Mouse (Mus musculus) liver, embryonic 11.5 days (tissue): ENCODE measurements at regions not wholly inside any gene's neighbourhood (a gene's known extent, or its start where the extent isn't known, plus 50 kb on each side); places are given as distances from the start of the nearest gene placed in this dataset.

Experiments
- ATAC-seq: fragments of 200-750 bp; cut with Nextera tagmentation; replicated peaks from 2 replicates; pipeline ENCODE4 v1.8.0; 2017; ENCODE audit warnings: moderate number of reproducible peaks, mild to moderate bottlenecking, moderate TSS enrichment, moderate library complexity; ENCODE audit not compliant: low FRiP score
- DNase-seq: peaks from one replicate; pipeline ENCODE4 v3.0.0-alpha.2; 2017; ENCODE audit warnings: low spot score
- H3K27ac ChIP-seq: fragments of 300-500 bp; sonication (generic); 2 replicates; pipeline ENCODE4 v1.5.1; 2014; ENCODE audit warnings: mild to moderate bottlenecking, low read depth, low read length, control low read depth
- H3K27me3 ChIP-seq: fragments of 300-500 bp; sonication (generic); replicated peaks from 2 replicates; pipeline ENCODE4 v1.6.1; 2014; ENCODE audit warnings: low read length, mixed read lengths; ENCODE audit not compliant: control insufficient read depth, insufficient read depth
- H3K36me3 ChIP-seq: fragments of 300-500 bp; sonication (generic); 2 replicates; pipeline ENCODE4 v1.6.1; 2014; ENCODE audit warnings: mild to moderate bottlenecking, low read length, moderate library complexity, mixed read lengths; ENCODE audit not compliant: control insufficient read depth, insufficient read depth
- H3K4me1 ChIP-seq: fragments of 300-500 bp; sonication (generic); replicated peaks from 2 replicates; pipeline ENCODE4 v1.6.1; 2014; ENCODE audit warnings: low read length, mixed read lengths; ENCODE audit not compliant: control insufficient read depth, insufficient read depth
- H3K4me2 ChIP-seq: fragments of 300-500 bp; sonication (generic); 2 replicates; pipeline ENCODE4 v1.6.1; 2014; ENCODE audit warnings: mild to moderate bottlenecking, control low read depth, moderate library complexity
- H3K4me3 ChIP-seq: fragments of 300-500 bp; sonication (generic); 2 replicates; pipeline ENCODE4 v1.5.1; 2014; ENCODE audit warnings: low read depth, low read length, control low read depth
- H3K9ac ChIP-seq: fragments of 300-500 bp; sonication (generic); 2 replicates; pipeline ENCODE4 v1.6.1; 2014; ENCODE audit warnings: low read depth, low read length, control low read depth
- H3K9me3 ChIP-seq: fragments of 300-500 bp; sonication (generic); 2 replicates; pipeline ENCODE4 v1.6.1; 2016; ENCODE audit warnings: low read length, inconsistent platforms, mixed read lengths; ENCODE audit not compliant: control insufficient read depth
- WGBS: fragments of 180-500 bp; shearing (Covaris S2); extraction: QIAGEN DNeasy Blood & Tissue Kit; methylation state at CpG from one replicate; pipeline ENCODE4 v1.1.7; 2014; 5-methylcytosine and 5-hydroxymethylcytosine counted together

DNA sequence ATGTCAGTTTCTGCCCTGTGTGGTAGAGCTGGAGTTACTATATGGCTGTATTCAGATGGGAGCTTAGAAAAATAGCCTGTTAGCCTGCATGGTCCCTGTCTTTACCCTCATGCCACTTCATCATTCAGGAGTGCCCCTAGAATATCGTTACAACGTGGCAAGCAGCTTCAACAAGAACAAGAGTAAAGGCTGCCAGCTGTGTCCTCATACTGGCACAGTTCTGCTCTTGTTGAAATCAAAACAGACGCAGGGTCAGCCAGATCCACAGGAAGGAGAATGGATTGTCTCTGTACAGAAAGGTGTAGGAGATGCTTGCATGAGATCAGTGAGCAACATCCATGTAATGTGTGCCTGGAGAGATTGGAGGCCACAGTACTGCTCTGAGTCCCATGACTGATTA lies 122.4 kb upstream of the Jade1 start:
- H3K27ac ChIP-seq: no peak overlapping the region
- H3K4me3 ChIP-seq: no peak overlapping the region
- no peaks in the 10 kb centered on the region for H3K9me3 ChIP-seq
- H3K4me2 ChIP-seq: no peak overlapping the region
- no peak for DNase-seq
- no peaks in the 10 kb centered on the region for H3K36me3 ChIP-seq
- no peak for ATAC-seq
- no peaks in the 10 kb centered on the region for H3K27me3 ChIP-seq
- 64% methylated on average over 3 of the region's 3 CpGs for WGBS
- H3K4me1 ChIP-seq: no peaks in the 10 kb centered on the region
- no peak overlapping the region for H3K9ac ChIP-seq

DNA sequence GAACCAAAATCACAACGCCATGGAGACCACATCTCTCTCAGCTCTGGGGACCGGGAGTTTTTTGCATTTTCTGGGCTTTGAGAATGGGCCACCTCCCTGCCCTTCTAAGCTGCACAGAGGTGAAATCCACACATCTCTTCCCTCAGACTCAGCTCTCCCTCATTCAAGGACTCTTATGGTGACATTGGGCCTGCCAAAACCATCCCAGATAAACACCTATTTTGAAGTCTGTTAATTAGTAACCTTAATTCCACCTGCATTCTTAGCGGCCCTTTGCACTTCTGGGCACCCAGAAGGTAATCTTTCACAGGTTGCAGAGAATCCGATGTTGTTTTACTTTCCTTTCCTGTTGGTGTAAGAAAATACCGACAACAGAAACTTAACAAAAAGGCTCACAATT lies 123.2 kb upstream of the Jade1 start:
- no peak for ATAC-seq

DNA sequence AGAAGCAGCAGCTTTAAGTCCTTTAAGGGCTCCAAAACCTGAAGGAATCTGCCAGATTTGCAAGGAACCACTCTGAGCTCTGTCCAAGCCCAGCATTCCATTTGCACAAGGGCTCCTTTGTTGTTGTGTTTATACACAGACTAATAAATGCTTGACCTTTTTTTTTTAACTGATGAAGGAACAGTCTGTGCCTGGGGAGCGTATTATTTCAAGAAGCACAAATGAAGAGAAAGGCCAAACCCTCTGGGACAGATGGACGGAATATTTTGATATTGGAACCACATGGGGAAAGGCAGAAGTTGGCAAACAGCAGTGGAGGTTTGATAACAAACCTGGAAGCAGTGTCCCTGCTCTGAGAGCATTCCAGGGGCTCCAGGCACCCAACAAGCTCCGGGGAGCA lies 125.3 kb upstream of the Jade1 start:
- DNase-seq (no peak), ATAC-seq (no peak)
- 62% methylated on average over 3 of the region's 3 CpGs for WGBS
- no peaks in the 10 kb centered on the region for H3K36me3 ChIP-seq
- H3K9me3 ChIP-seq: no peaks in the 10 kb centered on the region
- no peak overlapping the region for H3K4me3 ChIP-seq
- no peak overlapping the region for H3K4me2 ChIP-seq
- H3K4me1 ChIP-seq: no peaks in the 10 kb centered on the region
- no peaks in the 10 kb centered on the region for H3K27me3 ChIP-seq
- H3K27ac ChIP-seq: no peak overlapping the region
- H3K9ac ChIP-seq: no peak overlapping the region

More for the DNA sequence above, 123.2 kb upstream of the Jade1 start:
- Histone ChIP-seq H3K9ac (no peak overlapping the region), H3K4me3 (no peak overlapping the region), H3K27me3 (no peaks in the 10 kb centered on the region), H3K4me1 (no peaks in the 10 kb centered on the region), H3K36me3 (no peaks in the 10 kb centered on the region), H3K9me3 (no peaks in the 10 kb centered on the region), H3K27ac (no peak overlapping the region), H3K4me2 (no peak overlapping the region)
- no peak for DNase-seq
- WGBS: 74% methylated on average over 5 of the region's 5 CpGs

DNA sequence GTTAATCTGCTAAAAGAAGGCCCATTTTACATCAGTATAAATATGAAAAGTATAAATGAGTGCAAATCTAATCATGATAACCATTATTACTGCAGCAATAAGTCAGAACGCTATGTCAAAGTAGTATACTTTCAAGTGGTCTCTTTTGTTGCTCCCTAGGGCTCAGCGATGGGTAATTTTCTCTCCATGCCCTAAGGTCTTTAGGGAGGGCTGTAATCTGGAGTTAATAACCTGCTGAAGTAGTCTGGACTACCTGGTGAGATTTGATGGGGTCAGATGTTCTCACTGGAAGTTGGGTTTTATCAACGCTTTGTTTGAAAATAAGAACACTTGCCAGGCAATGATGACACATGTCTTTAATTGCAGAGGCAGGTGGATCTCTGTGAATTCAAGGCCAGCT lies 128.6 kb upstream of the Jade1 start:
- H3K27me3 ChIP-seq: no peaks in the 10 kb centered on the region
- H3K4me1 ChIP-seq: no peaks in the 10 kb centered on the region
- no peaks in the 10 kb centered on the region for H3K9me3 ChIP-seq
- 76% methylated on average over 3 of the region's 3 CpGs for WGBS
- no peak for ATAC-seq
- no peak overlapping the region for H3K4me2 ChIP-seq
- no peaks in the 10 kb centered on the region for H3K36me3 ChIP-seq
- no peak for DNase-seq
- H3K4me3 ChIP-seq: no peak overlapping the region
- H3K9ac ChIP-seq: no peak overlapping the region
- H3K27ac ChIP-seq: no peak overlapping the region

DNA sequence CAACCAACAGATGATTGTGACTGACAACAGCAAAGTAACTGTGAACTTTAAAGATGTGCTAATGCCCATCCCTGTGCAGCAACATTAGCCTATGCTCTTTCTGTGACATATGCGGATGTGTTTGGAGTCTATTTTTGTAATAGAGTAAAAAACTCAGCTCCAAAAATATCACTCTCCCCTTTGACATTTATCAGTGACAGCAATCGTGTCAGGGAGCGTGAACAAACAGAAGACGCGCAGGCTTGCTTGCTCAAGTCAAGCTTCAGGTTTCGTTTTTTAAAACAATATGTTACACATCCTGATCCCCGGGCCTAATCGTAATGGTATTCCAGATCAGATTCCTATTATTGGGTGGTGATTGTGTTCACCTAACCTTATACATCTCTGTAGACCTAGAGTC lies 129.7 kb upstream of the Jade1 start:
- DNase-seq (no peak), ATAC-seq (no peak)
- Histone ChIP-seq H3K36me3 (no peaks in the 10 kb centered on the region), H3K4me1 (no peaks in the 10 kb centered on the region), H3K27me3 (no peaks in the 10 kb centered on the region), H3K4me3 (no peak overlapping the region), H3K9ac (no peak overlapping the region), H3K27ac (no peak overlapping the region), H3K4me2 (no peak overlapping the region), H3K9me3 (no peaks in the 10 kb centered on the region)
- WGBS: 86% methylated on average over 8 of the region's 8 CpGs

DNA sequence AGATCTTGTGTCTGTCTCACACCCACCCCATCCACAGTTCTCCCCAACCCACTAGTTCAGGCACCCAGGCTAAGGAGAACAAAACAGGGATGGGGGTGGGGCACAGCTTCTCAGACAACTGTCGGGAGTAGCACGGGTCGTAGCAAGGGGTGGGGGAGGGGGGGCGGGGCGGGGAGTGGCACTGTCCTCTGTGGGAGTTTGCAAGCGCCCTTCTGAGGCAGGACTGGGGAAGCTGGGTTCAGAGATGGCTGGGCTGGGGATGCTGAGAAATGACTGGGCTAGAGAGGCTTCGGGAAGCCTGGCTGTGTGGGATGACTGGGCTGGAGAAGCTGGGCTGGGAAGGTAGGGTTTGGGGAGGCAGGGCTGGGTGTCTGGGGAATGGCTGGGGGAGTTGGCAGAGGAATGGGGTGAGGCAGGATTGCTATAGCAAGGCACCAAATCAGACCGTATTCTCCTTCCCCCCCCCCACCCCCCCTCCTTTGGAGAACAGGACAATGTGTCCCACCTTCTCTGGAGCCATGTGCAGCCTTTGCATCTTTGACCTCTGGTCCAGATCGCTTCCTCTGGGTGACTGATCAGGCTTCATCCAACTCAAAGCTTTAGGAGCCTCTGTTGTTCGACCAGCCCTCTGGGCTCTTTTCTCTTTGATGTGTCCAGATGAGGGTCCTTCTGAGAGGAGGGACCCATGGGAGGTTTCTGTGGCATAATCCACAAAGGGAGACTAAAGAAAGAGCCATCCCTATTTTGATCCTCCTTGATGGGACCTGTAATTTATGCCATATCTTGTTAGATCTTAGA lies 131.2 kb upstream of the Jade1 start:
- DNase-seq (no peak), ATAC-seq (no peak)
- Histone ChIP-seq H3K4me2 (no peak overlapping the region), H3K4me1 (no peaks in the 10 kb centered on the region), H3K27ac (no peak overlapping the region), H3K36me3 (no peaks in the 10 kb centered on the region), H3K9me3 (no peaks in the 10 kb centered on the region), H3K9ac (no peak overlapping the region), H3K27me3 (no peaks in the 10 kb centered on the region), H3K4me3 (no peak overlapping the region)
- 25% methylated on average over 10 of the region's 10 CpGs for WGBS

DNA sequence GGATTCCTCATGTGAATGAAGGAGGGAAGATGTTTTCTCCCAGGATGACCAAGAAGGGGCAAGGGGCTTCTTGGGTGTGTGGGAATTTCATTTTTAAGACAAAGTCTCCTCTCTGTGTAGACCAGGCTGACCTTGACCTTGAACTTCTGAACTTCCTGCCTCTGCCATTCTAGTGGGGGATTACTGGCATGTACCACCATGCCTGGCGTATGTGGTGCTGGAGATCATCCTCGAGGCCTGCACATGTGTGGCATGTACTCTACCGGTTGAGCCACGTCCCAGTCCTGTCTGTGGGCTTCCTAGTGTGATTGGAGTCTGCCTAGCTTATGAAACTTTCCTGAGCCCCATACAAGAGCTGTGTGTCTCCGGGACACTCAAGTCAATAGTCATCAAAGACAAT lies 131.9 kb upstream of the Jade1 start:
- no peaks in the 10 kb centered on the region for H3K36me3 ChIP-seq
- H3K27ac ChIP-seq: no peak overlapping the region
- H3K9me3 ChIP-seq: no peaks in the 10 kb centered on the region
- no peak overlapping the region for H3K4me2 ChIP-seq
- H3K27me3 ChIP-seq: no peaks in the 10 kb centered on the region
- 59% methylated on average over 5 of the region's 5 CpGs for WGBS
- H3K4me3 ChIP-seq: no peak overlapping the region
- H3K4me1 ChIP-seq: no peaks in the 10 kb centered on the region
- DNase-seq: no peak
- H3K9ac ChIP-seq: no peak overlapping the region
- ATAC-seq: no peak

DNA sequence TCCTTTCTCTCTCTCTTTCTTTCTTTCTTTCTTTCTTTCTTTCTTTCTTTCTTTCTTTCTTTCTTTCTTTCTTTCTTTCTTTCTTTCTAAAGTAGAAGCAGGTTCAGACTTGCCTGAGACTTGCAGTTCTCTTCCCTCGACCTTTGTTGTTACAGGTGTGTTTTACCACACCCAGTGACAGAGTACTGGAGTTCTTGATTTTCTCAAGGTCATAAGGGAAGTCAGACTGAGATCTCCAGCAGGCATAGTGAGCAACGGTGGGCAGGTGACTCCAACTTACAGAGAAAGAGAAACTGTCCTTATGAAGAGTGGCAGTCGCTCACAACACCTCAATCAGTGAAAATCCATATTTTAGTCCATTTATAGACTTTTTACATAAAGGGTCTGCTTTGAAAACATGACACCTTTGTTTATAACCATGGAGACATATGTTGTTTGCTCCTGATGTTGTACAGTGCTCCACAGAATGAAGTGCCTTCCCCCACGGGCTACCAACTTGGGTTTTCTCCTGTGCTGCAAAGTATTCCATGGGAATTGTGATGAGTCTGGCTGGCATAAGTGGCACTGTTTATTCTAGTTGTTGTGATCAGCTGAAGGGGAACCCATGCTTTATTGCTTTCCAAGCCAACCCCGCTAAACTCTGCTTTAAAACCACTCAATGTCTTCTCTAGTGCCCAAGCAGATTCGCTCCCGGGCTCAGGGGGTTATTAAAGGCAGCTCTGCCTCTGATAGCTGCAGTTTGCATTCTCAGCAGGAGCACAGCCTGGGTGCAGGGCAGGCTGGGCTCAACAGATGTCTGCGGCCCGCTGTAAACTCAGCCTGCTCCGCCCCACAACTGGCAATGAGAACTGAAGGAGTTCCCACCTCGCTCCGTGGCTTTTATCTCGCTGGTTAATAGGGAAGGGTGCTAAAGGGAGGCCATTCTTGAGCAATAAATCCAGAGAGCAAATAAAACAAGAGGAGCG lies 132.6 kb upstream of the Jade1 start:
- DNase-seq (no peak), ATAC-seq (no peak)
- no peaks in the 10 kb centered on the region for H3K9me3 ChIP-seq
- no peaks in the 10 kb centered on the region for H3K36me3 ChIP-seq
- H3K4me1 ChIP-seq: no peaks in the 10 kb centered on the region
- H3K27me3 ChIP-seq: no peaks in the 10 kb centered on the region
- no peak overlapping the region for H3K27ac ChIP-seq
- WGBS: 21% methylated on average over 14 of the region's 14 CpGs
- H3K4me3 ChIP-seq: no peak overlapping the region
- H3K9ac ChIP-seq: no peak overlapping the region
- H3K4me2 ChIP-seq: no peak overlapping the region
